Mouse (Mus musculus) liver, embryonic 11.5 days (tissue): ENCODE data around the gene Erc2. TPM values are rescaled to one million over a fixed set of nuclear protein-coding genes. Genes with fewer than 3 reads are reported as not detected.

Experiments used
- ATAC-seq: fragments of 200-750 bp; cut with Nextera tagmentation; replicated peaks from 2 replicates; pipeline ENCODE4 v1.8.0; 2017; ENCODE audit warnings: moderate number of reproducible peaks, mild to moderate bottlenecking, moderate TSS enrichment, moderate library complexity; ENCODE audit not compliant: low FRiP score
- DNase-seq: peaks from one replicate; pipeline ENCODE4 v3.0.0-alpha.2; 2017; ENCODE audit warnings: low spot score
- H3K27ac ChIP-seq: fragments of 300-500 bp; sonication (generic); 2 replicates; pipeline ENCODE4 v1.5.1; 2014; ENCODE audit warnings: mild to moderate bottlenecking, low read depth, low read length, control low read depth
- H3K27me3 ChIP-seq: fragments of 300-500 bp; sonication (generic); replicated peaks from 2 replicates; pipeline ENCODE4 v1.6.1; 2014; ENCODE audit warnings: low read length, mixed read lengths; ENCODE audit not compliant: control insufficient read depth, insufficient read depth
- H3K36me3 ChIP-seq: fragments of 300-500 bp; sonication (generic); 2 replicates; pipeline ENCODE4 v1.6.1; 2014; ENCODE audit warnings: mild to moderate bottlenecking, low read length, moderate library complexity, mixed read lengths; ENCODE audit not compliant: control insufficient read depth, insufficient read depth
- H3K4me1 ChIP-seq: fragments of 300-500 bp; sonication (generic); replicated peaks from 2 replicates; pipeline ENCODE4 v1.6.1; 2014; ENCODE audit warnings: low read length, mixed read lengths; ENCODE audit not compliant: control insufficient read depth, insufficient read depth
- H3K4me2 ChIP-seq: fragments of 300-500 bp; sonication (generic); 2 replicates; pipeline ENCODE4 v1.6.1; 2014; ENCODE audit warnings: mild to moderate bottlenecking, control low read depth, moderate library complexity
- H3K4me3 ChIP-seq: fragments of 300-500 bp; sonication (generic); 2 replicates; pipeline ENCODE4 v1.5.1; 2014; ENCODE audit warnings: low read depth, low read length, control low read depth
- H3K9ac ChIP-seq: fragments of 300-500 bp; sonication (generic); 2 replicates; pipeline ENCODE4 v1.6.1; 2014; ENCODE audit warnings: low read depth, low read length, control low read depth
- H3K9me3 ChIP-seq: fragments of 300-500 bp; sonication (generic); 2 replicates; pipeline ENCODE4 v1.6.1; 2016; ENCODE audit warnings: low read length, inconsistent platforms, mixed read lengths; ENCODE audit not compliant: control insufficient read depth
- WGBS: fragments of 180-500 bp; shearing (Covaris S2); extraction: QIAGEN DNeasy Blood & Tissue Kit; methylation state at CpG from one replicate; pipeline ENCODE4 v1.1.7; 2014; 5-methylcytosine and 5-hydroxymethylcytosine counted together
- polyA plus RNA-seq: library from polyadenylated mRNA; unstranded; fragments of >200 nt; fragmentation: Nextera tagmentation; extraction: Ambion mirVana; gene quantifications from 2 replicates; pipeline ENCODE4 v1.2.1, GENCODE M21; 2014

Erc2 gene
- polyA plus RNA-seq, 1 experiment from 2014 or later: 1.6 TPM

- Histone ChIP-seq H3K9me3 (no peaks in the 10 kb centered on the region), H3K27me3 (no peaks in the 10 kb centered on the region), H3K4me3 (no peak overlapping the region), H3K9ac (no peak overlapping the region), H3K4me2 (no peak overlapping the region), H3K4me1 (no peaks in the 10 kb centered on the region), H3K36me3 (no peaks in the 10 kb centered on the region), H3K27ac (no peak overlapping the region)
- ATAC-seq: no peak
- DNase-seq: no peak
Measured at GRCm38 (mm10) chr14:27821801-27822200, 199.6 kb downstream of the Erc2 start.

- Histone ChIP-seq H3K27me3 (no peaks in the 10 kb centered on the region), H3K4me2 (no peak overlapping the region), H3K4me1 (no peaks in the 10 kb centered on the region), H3K4me3 (no peak overlapping the region), H3K36me3 (no peaks in the 10 kb centered on the region), H3K27ac (no peak overlapping the region), H3K9me3 (no peaks in the 10 kb centered on the region), H3K9ac (no peak overlapping the region)
- DNase-seq: no peak
- WGBS: 86% methylated on average over 6 of the region's 6 CpGs
- no peak for ATAC-seq
Measured at GRCm38 (mm10) chr14:27822566-27822965, 200.3 kb downstream of the Erc2 start.

GRCm38 (mm10) chr14:27823048-27823447, 200.8 kb downstream of the Erc2 start:
- no peaks in the 10 kb centered on the region for H3K9me3 ChIP-seq
- WGBS: 58% methylated on average over 3 of the region's 3 CpGs
- DNase-seq (no peak), ATAC-seq (no peak)
- H3K27me3 ChIP-seq: no peaks in the 10 kb centered on the region
- no peaks in the 10 kb centered on the region for H3K4me1 ChIP-seq
- H3K9ac ChIP-seq: no peak overlapping the region
- H3K4me2 ChIP-seq: no peak overlapping the region
- no peaks in the 10 kb centered on the region for H3K36me3 ChIP-seq
- no peak overlapping the region for H3K4me3 ChIP-seq
- no peak overlapping the region for H3K27ac ChIP-seq

- H3K27ac ChIP-seq: no peak overlapping the region
- H3K4me1 ChIP-seq: no peaks in the 10 kb centered on the region
- WGBS: 83% methylated on average over 6 of the region's 6 CpGs
- H3K27me3 ChIP-seq: no peaks in the 10 kb centered on the region
- DNase-seq (no peak), ATAC-seq (no peak)
- H3K9ac ChIP-seq: no peak overlapping the region
- no peak overlapping the region for H3K4me2 ChIP-seq
- no peaks in the 10 kb centered on the region for H3K36me3 ChIP-seq
- H3K9me3 ChIP-seq: no peaks in the 10 kb centered on the region
- H3K4me3 ChIP-seq: no peak overlapping the region
Measured at GRCm38 (mm10) chr14:27823897-27824296, 201.7 kb downstream of the Erc2 start.

GRCm38 (mm10) chr14:27826829-27827228, 204.6 kb downstream of the Erc2 start:
- no peak overlapping the region for H3K9ac ChIP-seq
- H3K9me3 ChIP-seq: no peaks in the 10 kb centered on the region
- ATAC-seq (no peak), DNase-seq (no peak)
- H3K36me3 ChIP-seq: no peaks in the 10 kb centered on the region
- H3K4me1 ChIP-seq: no peaks in the 10 kb centered on the region
- no peak overlapping the region for H3K4me2 ChIP-seq
- H3K27me3 ChIP-seq: no peaks in the 10 kb centered on the region
- H3K4me3 ChIP-seq: no peak overlapping the region
- 84% methylated on average over 1 of the region's 1 CpGs for WGBS
- H3K27ac ChIP-seq: no peak overlapping the region

- Histone ChIP-seq H3K4me2 (no peak overlapping the region), H3K9ac (no peak overlapping the region), H3K27ac (no peak overlapping the region), H3K27me3 (no peaks in the 10 kb centered on the region), H3K4me3 (no peak overlapping the region), H3K9me3 (no peaks in the 10 kb centered on the region), H3K36me3 (no peaks in the 10 kb centered on the region), H3K4me1 (no peaks in the 10 kb centered on the region)
- WGBS: 75% methylated on average over 2 of the region's 2 CpGs
- no peak for DNase-seq
- no peak for ATAC-seq
Measured at GRCm38 (mm10) chr14:27828089-27828488, 205.9 kb downstream of the Erc2 start.

GRCm38 (mm10) chr14:27832196-27832595, 210.0 kb downstream of the Erc2 start:
- H3K9ac ChIP-seq: no peak overlapping the region
- H3K27ac ChIP-seq: no peak overlapping the region
- no peaks in the 10 kb centered on the region for H3K9me3 ChIP-seq
- ATAC-seq (no peak), DNase-seq (no peak)
- H3K4me2 ChIP-seq: no peak overlapping the region
- no peaks in the 10 kb centered on the region for H3K27me3 ChIP-seq
- no peak overlapping the region for H3K4me3 ChIP-seq
- H3K4me1 ChIP-seq: no peaks in the 10 kb centered on the region
- H3K36me3 ChIP-seq: no peaks in the 10 kb centered on the region
- 83% methylated on average over 4 of the region's 4 CpGs for WGBS

GRCm38 (mm10) chr14:27835351-27835750, 213.1 kb downstream of the Erc2 start:
- DNase-seq: no peak
- Histone ChIP-seq H3K9ac (no peak overlapping the region), H3K4me1 (no peaks in the 10 kb centered on the region), H3K36me3 (no peaks in the 10 kb centered on the region), H3K9me3 (no peaks in the 10 kb centered on the region), H3K4me2 (no peak overlapping the region), H3K27ac (no peak overlapping the region), H3K27me3 (no peaks in the 10 kb centered on the region), H3K4me3 (no peak overlapping the region)
- ATAC-seq: no peak
- 68% methylated on average over 1 of the region's 1 CpGs for WGBS

GRCm38 (mm10) chr14:27837601-27838105, 215.4 kb downstream of the Erc2 start:
- 71% methylated on average over 6 of the region's 6 CpGs for WGBS
- Histone ChIP-seq H3K27ac (no peak overlapping the region), H3K9me3 (no peaks in the 10 kb centered on the region), H3K9ac (no peak overlapping the region), H3K27me3 (no peaks in the 10 kb centered on the region), H3K4me1 (no peaks in the 10 kb centered on the region), H3K36me3 (no peaks in the 10 kb centered on the region), H3K4me2 (no peak overlapping the region), H3K4me3 (no peak overlapping the region)
- DNase-seq: no peak
- no peak for ATAC-seq
